Mouse (Mus musculus): ENCODE results near the gene Nudt12. TPM values are rescaled to one million over a fixed set of nuclear protein-coding genes. Genes with fewer than 3 reads are reported as not detected.

The Nudt12 gene
- polyA plus RNA-seq (2012; rRNA removed), result 0.38 and 0.61 TPM in 2 replicates

GRCm38 (mm10) chr17:59013091-59013459, at the start of gene Nudt12:
Nudt12 (minus strand) TSS chr17:59013372.

GRCm38 (mm10) chr17:58991275-58991674, 21.9 kb downstream of the Nudt12 start, which contains the start of gene Pdzph1:
Pdzph1 (minus strand) TSS chr17:58991375.

Other genes starting within 250 kb of the Nudt12 start
- gene Pdzph1, start 22.0 kb downstream of the Nudt12 start, polyA plus RNA-seq (2012; rRNA removed), result not detected in 2 replicates